Mouse (Mus musculus) midbrain, embryonic 11.5 days (tissue): ENCODE measurements around the gene Ccdc103. TPM values are rescaled to one million over a fixed set of nuclear protein-coding genes. Genes with fewer than 3 reads are reported as not detected.
A peak's percentile ranks its signal among the peaks of the same experiment; 100 is the strongest.

Experiments
- ATAC-seq: fragments of 200-750 bp; cut with Nextera tagmentation; 2 replicates; pipeline ENCODE4 v1.8.0; 2017; ENCODE audit warnings: moderate TSS enrichment, moderate library complexity; ENCODE audit not compliant: low FRiP score
- DNase-seq: peaks from one replicate; pipeline ENCODE4 v3.0.0; 2015; ENCODE audit warnings: low spot score; ENCODE audit errors: missing footprints
- H3K27ac ChIP-seq: fragments of 300-500 bp; sonication (generic); 2 replicates; pipeline ENCODE4 v1.5.1; 2014; ENCODE audit warnings: low read depth, low read length
- H3K27me3 ChIP-seq: fragments of 300-500 bp; sonication (generic); 2 replicates; pipeline ENCODE4 v1.6.1; 2014; ENCODE audit warnings: mild to moderate bottlenecking, low read length, moderate library complexity, mixed read lengths; ENCODE audit not compliant: control insufficient read depth, insufficient read depth
- H3K36me3 ChIP-seq: fragments of 300-500 bp; sonication (generic); 2 replicates; pipeline ENCODE4 v1.6.1; 2014; ENCODE audit warnings: mild to moderate bottlenecking, low read length, moderate library complexity, mixed read lengths; ENCODE audit not compliant: control insufficient read depth, insufficient read depth
- H3K4me1 ChIP-seq: fragments of 300-500 bp; sonication (generic); 2 replicates; pipeline ENCODE4 v1.6.1; 2014; ENCODE audit warnings: low read length; ENCODE audit not compliant: control insufficient read depth, insufficient read depth
- H3K4me2 ChIP-seq: fragments of 300-500 bp; sonication (generic); 2 replicates; pipeline ENCODE4 v1.6.1; 2014; ENCODE audit warnings: mild to moderate bottlenecking, moderate library complexity
- H3K4me3 ChIP-seq: fragments of 300-500 bp; sonication (generic); 2 replicates; pipeline ENCODE4 v1.5.1; 2014; ENCODE audit warnings: low read depth, low read length
- H3K9ac ChIP-seq: fragments of 300-500 bp; sonication (generic); 2 replicates; pipeline ENCODE4 v1.6.1; 2014; ENCODE audit warnings: low read length
- H3K9me3 ChIP-seq: fragments of 300-500 bp; sonication (generic); 2 replicates; pipeline ENCODE4 v1.6.1; 2016; ENCODE audit warnings: low read length; ENCODE audit not compliant: control insufficient read depth
- WGBS: fragments of 180-500 bp; shearing (Covaris S2); extraction: QIAGEN DNeasy Blood & Tissue Kit; methylation state at CpG from one replicate; pipeline ENCODE4 v1.1.7; 2014; 5-methylcytosine and 5-hydroxymethylcytosine counted together
- polyA plus RNA-seq: library from polyadenylated mRNA; unstranded; fragments of >200 nt; fragmentation: Nextera tagmentation; extraction: Ambion mirVana; gene quantifications from 2 replicates; pipeline ENCODE4 v1.2.1, GENCODE M21; 2014

Ccdc103 gene
- polyA plus RNA-seq, 1 experiment from 2014 or later: 1.6 TPM

GRCm38 (mm10) chr11:102884616-102885219, 3.7 kb downstream of the Ccdc103 start, which contains the start of gene Fam187a:
Fam187a (plus strand) TSS chr11:102885169.
- no peaks in the 10 kb centered on the region for H3K9me3 ChIP-seq
- H3K4me1 ChIP-seq: peaks cover 10% of the 10 kb centered on the region
- ATAC-seq: no peak
- H3K4me2 ChIP-seq: no peak within 1 kb of the TSS
- peaks cover 2% of the 10 kb centered on the region for H3K27me3 ChIP-seq
- no peak within 1 kb of the TSS for H3K27ac ChIP-seq
- H3K4me3 ChIP-seq: no peak within 1 kb of the TSS
- WGBS: 62% methylated on average over 10 of the region's 10 CpGs
- H3K9ac ChIP-seq: no peak within 1 kb of the TSS
- peak; percentile 62 for DNase-seq
- H3K36me3 ChIP-seq: no peaks in the 10 kb centered on the region

DNA sequence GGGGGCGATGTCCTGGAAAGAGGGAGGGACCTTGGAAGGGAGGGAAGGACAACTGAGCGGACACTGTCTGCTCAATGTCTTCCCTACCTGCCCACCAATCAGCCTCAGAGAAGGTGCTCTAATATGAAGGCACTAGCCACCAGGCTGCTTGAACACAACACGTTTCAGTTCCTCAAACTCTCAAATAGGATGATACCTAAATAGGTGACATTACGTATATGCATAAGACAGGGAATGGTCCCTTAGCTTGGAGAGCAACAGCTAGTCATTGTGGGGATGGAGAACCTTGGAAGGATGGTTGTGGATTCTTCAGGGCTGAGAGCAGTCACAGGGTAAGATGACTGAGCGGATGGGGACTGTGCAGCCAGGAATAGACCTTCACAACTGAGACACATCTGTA, 6.4 kb downstream of the Ccdc103 start:
- Histone ChIP-seq H3K9me3 (no peaks in the 10 kb centered on the region), H3K4me1 (no peaks in the 10 kb centered on the region), H3K9ac (no peak overlapping the region), H3K36me3 (no peaks in the 10 kb centered on the region), H3K27me3 (peaks cover 2% of the 10 kb centered on the region), H3K4me2 (no peak overlapping the region), H3K27ac (no peak overlapping the region), H3K4me3 (no peak overlapping the region)
- DNase-seq: no peak
- ATAC-seq: no peak
- 88% methylated on average over 5 of the region's 5 CpGs for WGBS

DNA sequence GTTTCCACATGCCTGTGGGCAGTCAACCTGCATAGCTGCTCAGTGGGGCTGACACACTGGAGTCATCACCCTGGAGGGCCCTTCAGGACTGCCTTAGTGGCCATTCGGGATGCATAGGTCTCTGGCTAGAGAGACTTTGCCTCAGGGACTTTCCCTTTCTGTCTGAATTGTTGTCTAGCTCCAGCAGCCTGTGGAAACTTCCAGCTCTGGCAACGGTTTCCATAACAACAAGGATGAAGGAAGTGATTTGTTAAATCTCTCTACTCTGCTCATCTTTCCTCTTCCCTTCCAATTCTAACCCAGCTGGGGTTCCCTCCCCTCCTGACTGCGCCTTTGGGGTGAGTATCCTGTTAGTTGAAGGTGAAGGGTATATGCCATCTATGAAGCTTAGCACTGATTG, 7.1 kb downstream of the Ccdc103 start:
- no peak for ATAC-seq
- no peak overlapping the region for H3K9ac ChIP-seq
- peaks cover under 1% of the 10 kb centered on the region; the same call in 1 of the 2 replicates for H3K4me1 ChIP-seq
- DNase-seq: peak; percentile 10
- WGBS: 67% methylated on average over 3 of the region's 3 CpGs
- H3K36me3 ChIP-seq: no peaks in the 10 kb centered on the region
- no peak overlapping the region for H3K4me2 ChIP-seq
- H3K27me3 ChIP-seq: peaks cover 9% of the 10 kb centered on the region
- H3K9me3 ChIP-seq: no peaks in the 10 kb centered on the region
- H3K4me3 ChIP-seq: no peak overlapping the region
- H3K27ac ChIP-seq: no peak overlapping the region

DNA sequence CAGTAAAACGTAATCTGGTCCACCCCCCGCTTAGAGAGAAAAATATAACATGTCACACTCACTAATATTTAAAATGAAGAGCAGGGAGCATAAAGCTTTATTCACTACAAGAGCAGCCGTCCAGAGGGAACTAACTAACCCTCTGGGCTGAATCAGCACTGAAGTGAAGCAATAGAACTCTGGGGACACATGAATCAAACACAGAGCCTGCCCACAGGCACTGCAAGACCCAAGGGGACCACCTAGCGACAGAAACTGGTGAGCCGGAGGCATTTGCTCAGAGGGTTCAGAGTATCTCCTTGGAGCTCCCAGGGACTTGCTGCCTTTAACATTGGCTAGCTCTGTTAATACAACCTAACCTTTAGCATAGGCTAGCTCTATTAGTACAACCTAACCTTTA, 9.1 kb downstream of the Ccdc103 start:
- 75% methylated on average over 5 of the region's 5 CpGs for WGBS
- peak; percentile 21 for DNase-seq
- peaks cover 24% of the 10 kb centered on the region for H3K27me3 ChIP-seq

GRCm38 (mm10) chr11:102893015-102893651, 12.1 kb downstream of the Ccdc103 start:
- WGBS: 3% methylated on average over 43 of the region's 43 CpGs
- Histone ChIP-seq H3K27me3 (peaks cover 22% of the 10 kb centered on the region), H3K27ac (no peak overlapping the region), H3K4me2 (peak overlapping the region; percentile 44), H3K9me3 (no peaks in the 10 kb centered on the region), H3K36me3 (no peaks in the 10 kb centered on the region), H3K4me3 (peak overlapping the region; percentile 19; the same call in 1 of the 2 replicates), H3K9ac (peak overlapping the region; percentile 40), H3K4me1 (peaks cover 3% of the 10 kb centered on the region; the same call in 1 of the 2 replicates)
- peak; percentile 92 for DNase-seq
- no peak for ATAC-seq

More for the DNA sequence above, 9.1 kb downstream of the Ccdc103 start:
- no peak overlapping the region for H3K27ac ChIP-seq
- no peaks in the 10 kb centered on the region for H3K36me3 ChIP-seq
- H3K4me1 ChIP-seq: peaks cover 3% of the 10 kb centered on the region; the same call in 1 of the 2 replicates
- no peak for ATAC-seq
- H3K9ac ChIP-seq: no peak overlapping the region
- H3K9me3 ChIP-seq: no peaks in the 10 kb centered on the region
- no peak overlapping the region for H3K4me3 ChIP-seq
- no peak overlapping the region for H3K4me2 ChIP-seq

DNA sequence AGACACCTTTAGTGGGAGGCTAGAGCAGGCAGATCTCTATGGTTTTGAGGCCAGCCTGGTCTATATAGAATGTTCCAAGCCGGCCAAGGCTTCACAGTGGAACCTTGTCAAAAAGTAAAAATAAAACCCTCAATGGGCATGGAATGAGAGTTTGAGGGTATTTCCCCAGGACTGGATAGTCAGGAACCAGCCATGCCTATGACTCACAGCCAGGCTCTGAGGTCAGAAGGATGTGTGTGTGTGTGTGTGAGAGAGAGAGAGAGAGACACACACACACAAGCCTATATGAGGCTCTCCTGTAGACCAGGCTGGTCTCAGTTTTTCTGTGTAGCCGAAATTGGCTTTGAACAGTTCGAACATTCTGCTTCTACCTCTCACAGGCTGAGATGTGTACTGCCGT, 13.7 kb downstream of the Ccdc103 start:
- H3K4me1 ChIP-seq: peaks cover 3% of the 10 kb centered on the region; the same call in 1 of the 2 replicates
- no peak overlapping the region for H3K9ac ChIP-seq
- H3K27me3 ChIP-seq: peaks cover 22% of the 10 kb centered on the region
- ATAC-seq (no peak), DNase-seq (no peak)
- WGBS: 87% methylated on average over 4 of the region's 4 CpGs
- no peaks in the 10 kb centered on the region for H3K9me3 ChIP-seq
- no peak overlapping the region for H3K27ac ChIP-seq
- H3K4me3 ChIP-seq: no peak overlapping the region
- no peaks in the 10 kb centered on the region for H3K36me3 ChIP-seq
- no peak overlapping the region for H3K4me2 ChIP-seq

DNA sequence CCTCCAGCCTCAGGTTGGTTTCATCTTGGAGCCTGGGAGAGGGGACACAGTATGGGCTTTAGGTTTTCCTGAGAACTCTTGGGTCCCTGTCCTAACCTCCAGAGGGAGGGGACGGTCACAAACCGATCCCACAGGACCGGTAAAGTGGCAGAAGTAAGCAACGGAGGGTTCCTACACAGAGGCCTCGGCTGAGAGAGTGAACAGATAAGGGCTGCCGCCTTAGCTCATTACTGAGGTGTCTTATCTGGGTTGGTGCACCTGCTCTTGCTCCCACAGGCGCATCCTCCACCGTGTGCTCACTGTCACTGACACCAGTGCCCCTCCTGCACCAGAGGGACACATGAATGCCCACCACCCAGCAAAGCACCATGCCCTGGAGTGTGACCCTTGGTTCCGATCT, 14.8 kb downstream of the Ccdc103 start:
- no peaks in the 10 kb centered on the region for H3K9me3 ChIP-seq
- WGBS: 72% methylated on average over 9 of the region's 9 CpGs
- ATAC-seq: no peak
- DNase-seq: no peak
- H3K4me3 ChIP-seq: no peak overlapping the region
- no peak overlapping the region for H3K9ac ChIP-seq
- no peak overlapping the region for H3K4me2 ChIP-seq
- peaks cover 22% of the 10 kb centered on the region for H3K27me3 ChIP-seq
- no peaks in the 10 kb centered on the region for H3K36me3 ChIP-seq
- no peak overlapping the region for H3K27ac ChIP-seq
- H3K4me1 ChIP-seq: peaks cover 3% of the 10 kb centered on the region; the same call in 1 of the 2 replicates

DNA sequence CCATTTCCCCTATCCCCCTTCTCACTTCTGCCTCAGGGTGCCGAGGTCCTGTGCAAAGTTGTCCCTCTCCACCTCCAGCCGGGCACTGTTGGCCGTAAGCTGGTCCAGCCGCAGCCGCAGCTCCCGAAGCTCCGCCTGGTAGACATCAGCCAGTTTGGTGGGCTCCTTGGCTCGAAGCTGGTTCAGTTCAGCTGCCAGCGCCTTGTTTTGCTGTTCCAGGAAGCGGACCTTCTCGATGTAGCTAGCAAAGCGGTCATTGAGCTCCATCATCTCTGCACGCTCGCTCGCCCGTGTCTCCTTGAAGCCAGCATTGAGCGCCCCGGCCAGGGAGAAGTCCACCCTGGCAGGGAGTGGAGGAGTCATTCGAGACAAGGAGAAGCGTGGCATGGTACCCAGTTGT, 15.6 kb downstream of the Ccdc103 start:
- DNase-seq (no peak), ATAC-seq (no peak)
- H3K27me3 ChIP-seq: peaks cover 22% of the 10 kb centered on the region
- no peak overlapping the region for H3K4me2 ChIP-seq
- 79% methylated on average over 20 of the region's 20 CpGs for WGBS
- H3K27ac ChIP-seq: no peak overlapping the region
- no peak overlapping the region for H3K9ac ChIP-seq
- H3K4me1 ChIP-seq: peaks cover 3% of the 10 kb centered on the region; the same call in 1 of the 2 replicates
- H3K36me3 ChIP-seq: no peaks in the 10 kb centered on the region
- H3K4me3 ChIP-seq: no peak overlapping the region
- no peaks in the 10 kb centered on the region for H3K9me3 ChIP-seq

DNA sequence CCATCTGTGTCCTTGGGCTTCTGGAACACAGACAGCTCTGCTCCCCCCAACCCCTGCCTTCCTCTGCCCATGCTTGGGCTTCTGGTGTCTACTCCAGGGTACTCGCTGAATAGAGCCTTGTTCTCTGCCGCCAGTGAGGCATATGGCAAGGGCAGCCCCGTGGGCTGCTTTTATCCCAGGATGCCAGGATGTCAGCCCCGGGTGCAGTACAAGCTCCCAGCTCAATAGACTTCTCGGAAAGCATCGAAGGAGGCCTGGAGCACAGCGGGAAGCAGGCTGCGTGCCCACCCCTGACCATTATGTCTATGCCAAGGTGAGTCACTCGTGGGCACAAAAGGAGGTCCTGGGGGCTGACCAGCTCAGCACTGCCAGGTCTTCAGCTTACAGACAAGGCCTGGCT, 17.4 kb downstream of the Ccdc103 start:
- ATAC-seq: no peak
- H3K9me3 ChIP-seq: no peaks in the 10 kb centered on the region
- DNase-seq: no peak
- no peaks in the 10 kb centered on the region for H3K36me3 ChIP-seq
- H3K27ac ChIP-seq: no peak overlapping the region
- no peak overlapping the region for H3K4me3 ChIP-seq
- H3K4me1 ChIP-seq: no peaks in the 10 kb centered on the region; the same call in 1 of the 2 replicates
- no peak overlapping the region for H3K9ac ChIP-seq
- H3K27me3 ChIP-seq: peaks cover 13% of the 10 kb centered on the region
- WGBS: 82% methylated on average over 9 of the region's 9 CpGs
- no peak overlapping the region for H3K4me2 ChIP-seq
